Mouse (Mus musculus) heart, postnatal 0 days (tissue): Measurements from ENCODE around the gene P4hb.

Experiments used
- CTCF ChIP-seq: IDR thresholded peaks from 2 replicates; pipeline ENCODE4 v1.5.1; 2016; ENCODE audit warnings: antibody characterized with exemption, control low read depth, low read depth
- EP300 ChIP-seq: IDR thresholded peaks from 2 replicates; pipeline ENCODE4 v1.6.1; 2016; ENCODE audit warnings: antibody characterized with exemption, low read depth

DNA sequence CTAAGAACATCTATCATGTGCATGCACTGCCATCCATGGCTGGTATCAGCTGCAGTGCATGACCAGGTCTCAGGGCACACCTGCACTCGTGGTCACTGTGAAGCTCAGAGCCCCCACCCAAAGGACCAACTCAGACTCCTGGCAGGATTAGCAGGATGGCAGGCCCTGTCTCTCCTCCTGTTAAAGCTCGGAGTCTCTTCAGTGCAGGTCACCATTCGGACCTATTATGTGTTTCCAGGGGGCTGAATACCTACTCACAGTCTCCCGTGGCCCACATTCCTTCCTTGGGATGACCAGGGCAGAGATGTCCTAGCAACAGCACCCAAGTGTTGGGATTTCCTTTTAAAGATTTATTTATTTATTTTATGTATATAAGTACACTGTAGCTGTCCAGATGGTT is 55.9 kb downstream of the P4hb start:
- no peak for TF ChIP-seq CTCF
- TF ChIP-seq EP300: no peak
